ENCODE assay signal across 9 mouse cellular contexts in the genomic region with DNA sequence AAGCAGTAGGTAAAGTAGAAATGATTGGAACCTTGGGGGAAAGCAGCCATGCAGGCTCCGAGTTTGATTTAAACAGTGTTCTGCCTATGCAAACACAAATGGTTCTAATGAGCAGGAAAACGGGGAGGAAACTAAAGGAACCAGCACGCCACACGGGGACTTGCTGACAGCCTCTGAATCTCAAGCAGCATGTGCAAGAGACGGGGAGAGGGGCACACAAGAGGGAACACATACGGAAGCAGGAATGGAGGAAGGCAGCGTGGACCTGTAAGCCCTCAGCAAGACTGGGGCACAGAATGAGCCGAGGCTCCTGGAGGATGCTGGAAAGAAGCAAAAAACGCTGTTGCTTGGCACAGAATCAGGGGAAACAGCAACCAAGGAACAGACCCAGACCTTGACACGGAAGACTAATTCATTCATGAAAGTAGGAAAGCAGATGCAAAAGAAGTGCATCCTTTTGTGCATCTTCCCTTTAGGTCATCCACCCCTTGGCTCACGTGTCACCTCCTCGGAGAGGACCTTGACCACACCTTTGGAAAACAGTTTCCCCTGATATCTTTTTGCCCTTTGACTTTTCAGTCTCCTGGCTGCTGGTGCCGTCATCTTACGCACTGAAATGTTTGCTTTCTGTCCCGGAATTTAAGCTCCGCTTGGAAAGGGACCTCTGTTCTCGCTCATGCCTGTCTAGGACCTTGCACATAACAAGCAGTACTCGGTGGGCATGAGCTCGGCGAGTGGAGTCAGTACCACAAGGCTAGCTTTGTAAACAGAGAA. TPM values are rescaled to one million over a fixed set of nuclear protein-coding genes. Genes with fewer than 3 reads are reported as not detected.
A peak's percentile ranks its signal among the peaks of the same experiment; 100 is the strongest.
DNase-seq lines count a peak whose midpoint lies in the region; ATAC-seq and TF ChIP-seq lines count a peak whose summit lies in the region.
"Had no signal": no experiment of that assay in that cellular context is flagged by ENCODE, and none has a peak within 500 bp of the region (broad histone marks: within the 10 kb centered on the region; RNA-seq: fewer than 3 reads in every experiment).

No protein-coding gene starts in this region.

- H3K27ac ChIP-seq in heart, embryonic 13.5 days (replicated peaks), result no peak overlapping the region
- no peak overlapping the region for H3K27ac ChIP-seq in midbrain, embryonic 11.5 days (ENCODE audit: low read depth, low read length)
- H3K27ac ChIP-seq in midbrain, embryonic 10.5 days (replicated peaks), result no peak overlapping the region
- H3K27ac ChIP-seq in intestine, embryonic 15.5 days, result no peak overlapping the region
- no peak overlapping the region for H3K27ac ChIP-seq in stomach, postnatal 0 days (replicated peaks)

- H3K4me1 ChIP-seq in heart, embryonic 13.5 days, result peaks cover 31% of the 10 kb centered on the region
- H3K4me1 ChIP-seq in midbrain, embryonic 11.5 days (ENCODE audit: control insufficient read depth, insufficient read depth, low read length), result no peaks in the 10 kb centered on the region
- peaks cover 3% of the 10 kb centered on the region; the same call in 1 of the 2 replicates for H3K4me1 ChIP-seq in midbrain, embryonic 10.5 days
- H3K4me1 ChIP-seq in intestine, embryonic 15.5 days (replicated peaks), result peaks cover 5% of the 10 kb centered on the region; the same call in 1 of the 2 replicates
- no peaks in the 10 kb centered on the region; the same call in 1 of the 2 replicates for H3K4me1 ChIP-seq in stomach, postnatal 0 days (replicated peaks; ENCODE audit: control insufficient read depth, insufficient read depth)

- H3K4me2 ChIP-seq in heart, embryonic 13.5 days, result peak overlapping the region; percentile 57
- no peak overlapping the region for H3K4me2 ChIP-seq in midbrain, embryonic 11.5 days
- H3K4me2 ChIP-seq in intestine, embryonic 15.5 days (replicated peaks), result peak overlapping the region; percentile 46
- peak overlapping the region; percentile 26; the same call in 1 of the 2 replicates for H3K4me2 ChIP-seq in stomach, postnatal 0 days (replicated peaks; ENCODE audit: low read depth)

- intact Hi-C loops in heart, postnatal 10 days (cut with DNase I), result no loop called here

- no peak for DNase-seq in heart, postnatal 10 days
- DNase-seq in midbrain, embryonic 11.5 days (ENCODE audit: low spot score, missing footprints), result peak; percentile 72
- DNase-seq in midbrain, embryonic 10.5 days (ENCODE audit: low spot score), result no peak
- DNase-seq in stomach, postnatal 0 days (ENCODE audit: low spot score), result peak; percentile 38
- no peak for DNase-seq in c-Kit-positive CD71-positive TER-119-positive erythroid progenitor cells, embryonic 14.5 days (ENCODE audit: low spot score)
- DNase-seq: kidney, adult 11 months had no signal

- peaks cover 8% of the 10 kb centered on the region for H3K27me3 ChIP-seq in heart, embryonic 13.5 days (replicated peaks)
- no peaks in the 10 kb centered on the region for H3K27me3 ChIP-seq in midbrain, embryonic 11.5 days (ENCODE audit: control insufficient read depth, insufficient read depth, low read length)
- H3K27me3 ChIP-seq in midbrain, embryonic 10.5 days (ENCODE audit: low read depth, poor library complexity, severe bottlenecking), result no peaks in the 10 kb centered on the region
- H3K27me3 ChIP-seq in intestine, embryonic 15.5 days (replicated peaks), result no peaks in the 10 kb centered on the region
- H3K27me3 ChIP-seq in stomach, postnatal 0 days (ENCODE audit: control insufficient read depth, insufficient read depth, low read length), result no peaks in the 10 kb centered on the region

- WGBS in heart, embryonic 13.5 days, result 37% methylated on average over 20 of the region's 20 CpGs
- WGBS in midbrain, embryonic 11.5 days, result 78% methylated on average over 20 of the region's 20 CpGs
- 79% methylated on average over 20 of the region's 20 CpGs for WGBS in midbrain, embryonic 10.5 days
- WGBS in intestine, embryonic 15.5 days, result 37% methylated on average over 20 of the region's 20 CpGs
- 36% methylated on average over 20 of the region's 20 CpGs for WGBS in stomach, postnatal 0 days

- TF ChIP-seq CTCF in stomach, postnatal 0 days (IDR thresholded peaks at IDR 0.05; ENCODE audit: low read depth), result no peak

- TF ChIP-seq EP300 in stomach, postnatal 0 days (optimal IDR thresholded peaks at IDR 0.05), result no peak

- ATAC-seq in heart, embryonic 13.5 days (ENCODE audit: extremely low read depth, insufficient number of reproducible peaks, low FRiP score, low TSS enrichment), result no peak
- no peak for ATAC-seq in midbrain, embryonic 11.5 days (ENCODE audit: low FRiP score)
- peak; percentile 83 for ATAC-seq in intestine, embryonic 15.5 days
- peak; percentile 83 for ATAC-seq in stomach, postnatal 0 days (ENCODE audit: low FRiP score, low TSS enrichment)

- H3K36me3 ChIP-seq in heart, embryonic 13.5 days, result no peaks in the 10 kb centered on the region
- H3K36me3 ChIP-seq in midbrain, embryonic 11.5 days (ENCODE audit: control insufficient read depth, insufficient read depth, low read length), result no peaks in the 10 kb centered on the region
- H3K36me3 ChIP-seq in midbrain, embryonic 10.5 days, result no peaks in the 10 kb centered on the region
- H3K36me3 ChIP-seq in intestine, embryonic 15.5 days, result no peaks in the 10 kb centered on the region
- no peaks in the 10 kb centered on the region for H3K36me3 ChIP-seq in stomach, postnatal 0 days (ENCODE audit: control insufficient read depth, insufficient read depth, low read length)

- H3K9ac ChIP-seq in heart, embryonic 13.5 days, result peak overlapping the region; percentile 17; the same call in 1 of the 2 replicates
- H3K9ac ChIP-seq in midbrain, embryonic 11.5 days (ENCODE audit: low read length), result no peak overlapping the region
- H3K9ac ChIP-seq in intestine, embryonic 15.5 days, result no peak overlapping the region
- H3K9ac ChIP-seq in stomach, postnatal 0 days (ENCODE audit: low read length), result no peak overlapping the region

- H3K4me3 ChIP-seq in heart, embryonic 13.5 days, result peak overlapping the region; percentile 25
- no peak overlapping the region for H3K4me3 ChIP-seq in midbrain, embryonic 11.5 days (ENCODE audit: low read depth, low read length)
- no peak overlapping the region for H3K4me3 ChIP-seq in midbrain, embryonic 10.5 days
- no peak overlapping the region; the same call in 1 of the 2 replicates for H3K4me3 ChIP-seq in intestine, embryonic 15.5 days (replicated peaks)
- H3K4me3 ChIP-seq in stomach, postnatal 0 days (ENCODE audit: low read depth, low read length), result no peak overlapping the region
- H3K4me3 ChIP-seq: myocyte had no signal

- no peaks in the 10 kb centered on the region for H3K9me3 ChIP-seq in heart, embryonic 13.5 days
- H3K9me3 ChIP-seq in midbrain, embryonic 11.5 days (ENCODE audit: control insufficient read depth, low read length), result no peaks in the 10 kb centered on the region
- no peaks in the 10 kb centered on the region for H3K9me3 ChIP-seq in midbrain, embryonic 10.5 days (replicated peaks)
- H3K9me3 ChIP-seq in intestine, embryonic 15.5 days, result no peaks in the 10 kb centered on the region
- H3K9me3 ChIP-seq in stomach, postnatal 0 days (ENCODE audit: control insufficient read depth, low read length), result no peaks in the 10 kb centered on the region

RNA-seq across cellular contexts. Expression of gene Adgrl2, which starts 17.7 kb away (rescaled TPM):
- 32.6 and 34.4 TPM in 2 replicates for polyA plus RNA-seq in heart, embryonic 13.5 days (2015; fragmentation: Nextera tagmentation; extraction: Ambion mirVana)
- 100 to 1,000 TPM; 102 to 112 TPM for total RNA-seq in heart, postnatal 10 days (2021)
- polyA plus RNA-seq in midbrain, embryonic 11.5 days (2014; fragmentation: Nextera tagmentation; extraction: Ambion mirVana), result 124 and 131 TPM in 2 replicates
- 76.6 and 97.3 TPM in 2 replicates for polyA plus RNA-seq in midbrain, embryonic 10.5 days (2016; fragmentation: Nextera tagmentation; extraction: Ambion mirVana)
- polyA plus RNA-seq in intestine, embryonic 15.5 days (2015; fragmentation: Nextera tagmentation; extraction: Ambion mirVana), result 38.6 and 38.9 TPM in 2 replicates
- 34.3 and 35.2 TPM in 2 replicates for polyA plus RNA-seq in stomach, postnatal 0 days (2015; fragmentation: Nextera tagmentation; extraction: Ambion mirVana)

Comparison
In these comparisons a context has a peak if more than half of its experiments do, and no peak if none do; other contexts are left out.
1. DNase-seq: peak in midbrain, embryonic 11.5 days (single experiment) and stomach, postnatal 0 days (single experiment); none in heart, postnatal 10 days (0 of 2), midbrain, embryonic 10.5 days (single experiment) and c-Kit-positive CD71-positive TER-119-positive erythroid progenitor cells, embryonic 14.5 days (single experiment).
2. ATAC-seq: peak in intestine, embryonic 15.5 days (single experiment) and stomach, postnatal 0 days (single experiment); none in heart, embryonic 13.5 days (single experiment) and midbrain, embryonic 11.5 days (single experiment).